Mouse (Mus musculus): ENCODE data around the gene Zc3hav1.

Zc3hav1 gene

DNA sequence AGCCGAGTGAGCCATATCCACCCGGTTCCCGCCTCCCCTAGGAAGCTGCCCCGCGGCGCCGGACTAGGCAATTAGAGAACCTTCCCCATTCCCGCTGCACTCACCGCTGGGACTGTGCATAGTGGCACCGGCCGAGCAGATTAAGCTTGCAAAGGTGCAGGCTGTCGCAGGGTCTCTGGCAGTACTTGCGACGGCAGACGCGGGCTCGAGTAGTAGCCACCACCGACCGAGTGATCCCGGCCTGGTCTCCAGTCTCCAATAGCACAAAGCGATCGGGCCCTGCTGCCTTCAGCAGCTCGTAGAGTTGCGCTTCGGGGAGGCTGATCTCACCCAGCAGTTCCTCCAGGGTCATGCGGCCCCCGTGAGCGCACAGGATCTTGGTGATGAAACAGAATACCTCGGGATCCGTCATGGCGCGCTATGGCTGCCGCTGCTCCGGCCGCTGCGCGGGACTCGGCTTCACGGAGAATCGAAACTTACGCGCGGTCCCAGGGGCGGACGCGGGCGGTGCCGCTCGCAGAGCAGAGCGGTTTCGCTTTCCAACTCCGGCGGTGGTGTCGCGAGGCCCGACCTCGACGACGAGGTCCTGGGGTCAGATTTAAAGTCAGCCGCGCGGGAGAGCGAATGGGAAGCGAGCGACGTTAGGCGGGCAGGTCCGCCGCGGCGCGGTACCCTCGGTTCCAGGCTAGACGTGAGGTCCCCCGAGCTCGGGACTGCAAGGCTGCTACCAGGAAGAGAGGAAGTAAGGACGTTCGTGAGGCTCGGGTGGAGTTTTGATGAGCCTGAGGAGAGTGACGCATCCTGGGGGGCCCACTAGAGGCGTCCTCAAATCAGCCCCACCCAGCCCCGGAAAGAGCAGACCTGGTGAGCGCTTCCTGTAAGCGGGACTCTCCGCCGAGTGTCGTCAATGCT lies at the start of gene Zc3hav1:
TSS of gene Zc3hav1 (minus strand) at position 793 of the 912 bp plus-strand sequence.
- DNase-seq = peak; percentile 99

DNA sequence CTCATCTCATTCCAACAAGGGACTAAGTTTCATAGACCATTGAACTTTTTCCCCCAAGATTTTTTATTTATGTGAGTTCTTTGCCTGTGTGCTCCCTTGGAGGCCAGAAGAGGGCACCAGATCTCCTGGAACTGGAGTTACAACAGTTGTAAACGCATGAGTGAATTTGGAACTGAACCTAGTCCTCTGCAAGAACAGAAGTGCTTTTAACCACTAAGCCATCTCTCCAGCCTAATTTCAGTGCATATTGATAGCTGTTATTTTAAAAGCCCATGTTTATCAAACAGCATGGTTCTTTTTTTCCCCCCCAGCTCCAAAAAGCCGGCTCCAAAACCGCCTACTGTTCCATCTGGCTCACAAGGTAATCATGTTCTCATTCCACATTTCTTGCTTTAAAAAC lies 35.3 kb upstream of the Zc3hav1 start:
- peak; percentile 60 for DNase-seq

DNA sequence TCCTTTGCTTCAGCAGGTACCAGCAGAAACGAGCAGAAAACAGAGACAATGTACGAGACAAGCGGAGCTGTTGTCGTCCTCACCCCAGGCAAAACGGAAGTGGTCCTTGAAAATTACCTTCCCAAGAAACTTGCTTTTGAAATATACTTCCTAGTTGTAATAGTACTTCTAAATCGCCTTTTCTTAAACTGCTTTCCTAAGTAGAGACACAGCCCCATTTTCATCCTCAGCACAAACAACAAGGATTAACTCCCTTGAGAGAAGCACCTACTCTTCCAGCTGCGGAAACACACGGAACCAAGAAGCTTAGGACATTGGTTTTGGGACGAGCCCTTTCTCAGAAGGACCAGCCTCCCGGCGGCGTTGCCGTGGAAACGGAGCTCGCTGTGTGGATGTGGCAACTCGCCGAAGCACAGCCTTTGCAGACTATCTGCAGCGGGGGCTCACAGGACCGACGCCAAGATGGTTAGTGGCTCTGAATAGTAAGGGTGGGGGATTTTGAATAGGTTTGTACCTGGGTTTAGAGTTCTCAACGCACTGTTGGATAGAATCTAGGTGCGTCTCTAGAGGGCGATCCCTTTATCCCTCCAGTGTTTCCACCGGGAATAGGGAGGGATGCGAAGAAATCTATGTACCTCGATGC lies 26.8 kb upstream of the Zc3hav1 start, which contains the start of gene Ttc26:
TSS of gene Ttc26 (plus strand) at position 341 of the 643 bp plus-strand sequence.
- DNase-seq = peak; percentile 97

DNA sequence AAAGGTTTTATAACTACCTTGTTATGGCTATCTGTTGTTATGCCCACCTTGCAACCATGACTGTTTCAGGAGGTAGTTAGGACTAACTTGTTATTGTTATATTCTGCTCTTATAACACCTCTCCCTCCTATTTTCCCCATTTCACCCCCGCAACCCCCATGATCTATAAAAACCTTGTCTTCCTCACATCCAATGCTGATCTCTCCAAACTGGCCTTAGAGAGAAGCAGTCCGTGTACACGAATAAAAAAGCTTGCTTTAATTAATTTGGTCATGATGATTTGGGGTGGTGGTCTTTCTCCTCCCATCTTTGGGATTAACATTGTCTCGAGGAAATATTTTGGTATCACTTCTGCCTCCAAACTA lies 26.3 kb upstream of the Zc3hav1 start:
- no peak for DNase-seq

DNA sequence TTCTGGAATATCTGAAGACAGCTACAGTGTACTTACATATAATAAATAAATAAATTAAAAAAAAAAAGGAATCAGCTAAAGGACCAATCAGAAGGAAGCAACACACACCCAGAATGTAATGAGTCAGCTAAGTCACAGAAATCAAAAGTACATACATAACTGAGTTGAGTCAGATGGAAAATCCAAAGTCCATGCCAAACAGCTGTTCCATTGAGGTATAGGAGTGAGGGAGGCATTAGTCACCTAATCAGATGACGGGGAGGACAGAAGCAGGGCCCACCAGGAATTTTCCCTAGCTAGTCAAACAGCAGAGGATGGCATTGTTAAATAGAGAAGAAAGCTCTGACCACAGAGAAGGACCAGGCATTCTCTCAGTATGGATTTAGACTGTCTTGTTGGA lies 19.9 kb upstream of the Zc3hav1 start:
- DNase-seq = peak; percentile 9

DNA sequence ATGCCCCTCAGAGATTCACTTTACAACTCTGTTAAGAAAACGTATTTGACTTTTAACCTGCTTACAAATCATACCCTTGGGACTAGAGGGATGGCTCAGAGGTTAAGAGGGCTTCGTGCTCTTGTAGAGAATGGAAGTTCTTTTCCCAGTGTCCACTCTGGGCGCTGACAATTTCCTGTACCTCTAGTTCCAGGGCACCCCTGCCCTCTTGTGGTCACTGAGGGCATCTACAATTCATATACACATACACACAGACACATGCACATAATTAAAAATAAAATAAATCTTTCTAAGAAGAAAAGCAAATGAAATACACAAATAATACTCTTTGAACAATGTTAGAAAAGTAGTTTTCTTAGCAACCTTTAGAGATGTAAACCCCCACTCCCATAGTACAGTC lies 15.5 kb upstream of the Zc3hav1 start:
- DNase-seq = peak; percentile 59

DNA sequence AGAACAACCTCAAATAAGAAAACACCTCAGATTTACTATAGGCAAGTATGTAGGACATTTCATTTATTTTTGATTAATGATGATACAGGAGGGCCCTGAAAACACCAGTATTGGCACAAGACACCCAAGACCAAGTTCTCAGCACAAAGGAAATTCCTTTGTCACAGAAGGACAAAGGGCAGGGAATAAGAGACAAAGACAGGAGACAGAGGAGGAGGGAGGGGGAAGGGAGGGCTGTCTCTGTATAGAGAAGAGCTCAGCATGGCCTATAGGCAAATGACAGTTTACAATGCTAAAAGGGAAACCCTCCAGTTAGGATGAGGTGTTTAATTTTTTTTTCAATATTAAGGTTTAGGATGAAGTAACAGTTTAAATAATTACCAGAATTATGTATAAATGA lies 9.7 kb upstream of the Zc3hav1 start:
- peak; percentile 13 for DNase-seq

DNA sequence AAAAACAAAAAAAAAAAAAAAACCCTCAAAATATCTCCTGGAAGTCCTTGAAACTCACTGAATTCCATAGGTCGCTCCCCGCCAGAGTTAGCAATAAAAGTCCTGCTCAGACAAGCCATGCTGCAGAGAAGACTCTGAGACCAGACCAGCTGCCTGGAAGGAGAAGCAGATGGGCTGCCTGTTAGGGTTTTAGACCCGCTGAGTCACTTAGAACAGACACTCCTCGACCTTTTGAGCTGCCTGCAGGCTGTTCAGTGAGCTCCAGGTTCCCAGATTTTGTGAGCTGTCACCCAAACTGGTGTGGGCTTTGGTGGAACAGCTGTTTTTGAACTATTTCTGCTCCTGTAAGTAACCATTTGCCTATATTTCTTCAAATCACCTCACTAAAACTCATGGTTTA lies 9.0 kb upstream of the Zc3hav1 start:
- DNase-seq = peak; percentile 56

DNA sequence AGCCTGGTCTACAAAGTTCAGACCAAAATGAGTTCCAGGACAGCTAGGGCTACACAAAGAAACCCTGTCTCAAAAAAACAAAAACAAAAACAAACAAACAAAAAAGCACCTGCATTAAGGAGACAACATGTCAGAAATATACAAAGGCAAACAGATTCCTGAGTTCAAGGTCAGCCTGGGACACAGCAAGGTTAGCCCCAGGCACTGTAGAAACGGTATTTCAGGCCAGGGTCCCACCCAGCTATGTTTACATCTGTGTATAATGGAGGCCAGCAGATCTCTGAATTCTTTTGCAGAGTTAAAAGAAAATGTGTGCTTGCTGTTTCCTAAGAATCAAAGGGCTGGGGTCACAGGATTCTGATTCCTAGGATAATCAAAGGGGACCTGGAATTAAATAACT lies 7.5 kb upstream of the Zc3hav1 start:
- peak; percentile 31 for DNase-seq

DNA sequence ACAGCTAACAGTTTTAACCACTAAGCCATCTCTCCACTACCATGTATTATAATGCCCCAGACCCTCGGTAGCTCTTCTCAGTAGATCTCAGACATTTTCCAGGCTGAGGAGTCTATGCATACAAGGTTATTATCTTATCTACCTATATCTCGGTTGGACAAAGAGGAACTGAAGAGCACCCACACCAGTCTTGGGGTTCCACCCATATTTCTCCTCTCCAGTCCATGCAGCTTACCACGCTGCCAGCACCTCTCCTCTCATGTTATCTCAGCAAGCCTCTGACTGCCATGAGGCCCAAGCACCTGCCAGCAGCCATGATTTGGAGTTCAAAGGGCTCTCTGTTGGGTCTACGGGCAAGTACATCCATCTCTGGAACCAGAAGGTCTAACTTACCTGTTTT lies 6.7 kb upstream of the Zc3hav1 start:
- DNase-seq = peak; percentile 82

DNA sequence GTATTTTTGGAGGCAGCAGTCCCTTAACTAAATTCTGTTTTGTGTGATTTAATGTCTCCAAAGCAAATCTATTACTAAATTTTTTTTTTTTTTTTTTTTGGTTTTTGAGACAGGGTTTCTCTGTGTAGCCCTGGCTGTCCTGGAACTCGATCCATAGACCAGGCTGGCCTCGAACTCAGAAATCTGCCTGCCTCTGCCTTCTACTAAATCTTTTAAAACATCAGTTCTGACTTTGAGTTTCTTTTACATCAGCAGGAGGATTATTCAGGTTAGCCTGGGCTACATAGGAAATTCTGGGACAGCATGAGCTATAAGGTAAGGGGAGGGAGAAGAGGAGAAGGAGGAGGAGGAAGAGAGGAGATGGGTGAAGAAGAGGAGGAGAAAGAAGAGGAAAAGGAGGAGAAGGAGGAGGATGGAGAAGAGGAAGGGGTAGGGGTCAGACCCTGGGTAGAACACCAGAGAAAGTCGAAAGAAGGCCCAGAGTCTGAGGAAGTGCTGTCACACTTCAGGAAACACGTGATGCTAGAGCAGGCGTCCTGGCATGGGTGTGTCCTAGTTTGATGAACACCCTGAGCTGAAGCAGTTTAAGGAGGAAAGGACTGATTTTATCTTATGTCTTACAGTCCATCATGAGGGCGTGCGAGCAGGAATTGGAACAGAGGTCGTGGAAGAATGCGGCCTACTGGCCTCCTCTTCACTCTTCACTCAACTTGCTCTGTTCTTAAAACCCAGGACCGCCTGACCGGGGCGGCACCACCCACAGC lies 5.5 kb upstream of the Zc3hav1 start:
- peak; percentile 89 for DNase-seq

DNA sequence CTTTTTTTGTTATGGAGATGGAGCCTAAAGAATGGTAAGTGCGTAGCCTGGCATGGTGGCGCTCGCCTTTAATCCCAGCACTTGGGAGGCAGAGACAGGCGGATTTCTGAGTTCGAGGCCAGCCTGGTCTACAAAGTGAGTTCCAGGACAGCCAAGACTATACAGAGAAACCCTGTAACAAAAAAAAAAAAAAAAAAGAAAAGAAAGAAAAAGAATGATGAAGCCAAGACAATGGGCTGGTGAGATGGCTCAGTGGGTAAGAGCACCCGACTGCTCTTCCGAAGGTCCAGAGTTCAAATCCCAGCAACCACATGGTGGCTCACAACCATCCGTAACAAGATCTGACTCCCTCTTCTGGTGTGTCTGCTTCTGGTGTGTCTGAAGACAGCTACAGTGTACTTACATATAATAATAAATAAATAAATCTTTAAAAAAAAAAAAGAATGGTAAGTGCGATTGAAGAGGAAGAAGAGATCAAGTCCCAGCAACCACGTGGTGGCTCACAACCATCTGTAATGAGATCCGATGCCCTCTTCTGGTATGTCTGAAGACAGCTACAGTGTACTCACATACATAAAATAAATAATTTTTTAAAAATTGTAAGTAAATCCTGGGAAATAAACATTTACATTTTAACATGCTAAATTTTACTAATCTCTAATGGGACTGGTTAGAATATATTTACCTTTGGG lies 4.8 kb upstream of the Zc3hav1 start:
- peak; percentile 11 for DNase-seq

DNA sequence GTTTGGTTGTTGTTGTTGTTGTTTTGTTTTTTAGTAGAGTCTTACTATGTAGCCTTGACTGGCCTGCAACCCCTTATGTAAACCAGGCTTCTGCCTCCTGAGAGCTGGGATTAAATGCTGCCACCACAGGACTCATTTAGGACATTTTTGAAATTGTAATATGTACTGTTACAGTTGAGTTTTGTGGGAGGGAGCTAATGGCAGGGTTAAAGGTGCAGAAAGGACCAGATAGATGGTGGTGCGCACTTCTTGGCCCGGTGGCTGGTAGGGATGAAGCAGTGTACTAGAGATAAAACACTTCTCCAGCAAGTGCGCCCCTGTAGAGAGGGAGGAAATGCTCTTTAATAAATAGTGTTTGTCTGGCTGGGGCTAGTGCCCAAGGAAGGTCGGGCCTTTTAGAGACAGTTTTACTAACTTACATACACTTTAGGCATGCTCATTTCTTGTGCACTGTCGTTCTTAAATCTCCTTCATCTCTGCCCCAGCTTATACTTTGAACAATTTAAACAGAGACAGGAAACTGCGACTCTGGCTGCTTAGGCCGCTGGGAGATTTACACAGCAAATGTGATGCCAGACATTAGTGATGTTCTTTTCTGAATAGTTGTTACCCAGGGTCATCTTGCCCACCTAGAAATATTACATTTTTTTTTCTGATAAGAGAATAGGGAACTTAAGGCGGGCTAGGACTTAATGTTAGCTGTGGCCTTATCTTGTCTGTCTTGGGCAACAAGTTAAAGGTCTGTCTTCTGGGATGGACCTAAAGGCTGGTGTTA lies 4.0 kb upstream of the Zc3hav1 start:
- DNase-seq = peak; percentile 77

DNA sequence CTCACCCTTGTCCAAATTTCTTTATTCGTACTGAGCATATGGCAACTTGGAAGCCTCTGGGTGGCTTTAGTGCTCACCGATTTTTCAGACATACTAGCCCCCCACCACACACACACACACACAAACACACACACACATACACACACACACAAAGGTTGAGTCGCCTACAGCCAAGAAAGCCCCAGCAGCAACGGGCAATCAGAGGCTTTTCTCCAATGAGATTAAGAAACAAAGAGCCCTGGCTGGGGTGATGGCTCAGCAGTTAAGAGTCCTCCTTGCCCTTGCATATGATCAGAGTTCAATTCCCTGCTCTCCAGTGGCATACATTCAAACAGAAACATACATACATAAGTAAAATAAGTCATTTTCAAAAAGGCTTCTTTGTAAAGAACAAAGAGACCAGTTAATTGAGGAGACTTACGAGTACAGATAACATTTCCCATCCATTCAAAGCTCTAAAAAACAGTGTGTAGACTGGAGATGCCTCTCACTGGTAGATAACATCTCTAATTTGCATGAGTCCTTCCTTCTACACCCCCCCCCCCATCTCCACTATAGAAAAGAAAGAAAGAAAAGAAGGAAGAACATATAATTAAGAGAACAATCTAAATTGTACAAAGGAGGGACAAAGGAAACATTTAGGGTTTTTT lies 3.3 kb upstream of the Zc3hav1 start:
- peak; percentile 65 for DNase-seq

DNA sequence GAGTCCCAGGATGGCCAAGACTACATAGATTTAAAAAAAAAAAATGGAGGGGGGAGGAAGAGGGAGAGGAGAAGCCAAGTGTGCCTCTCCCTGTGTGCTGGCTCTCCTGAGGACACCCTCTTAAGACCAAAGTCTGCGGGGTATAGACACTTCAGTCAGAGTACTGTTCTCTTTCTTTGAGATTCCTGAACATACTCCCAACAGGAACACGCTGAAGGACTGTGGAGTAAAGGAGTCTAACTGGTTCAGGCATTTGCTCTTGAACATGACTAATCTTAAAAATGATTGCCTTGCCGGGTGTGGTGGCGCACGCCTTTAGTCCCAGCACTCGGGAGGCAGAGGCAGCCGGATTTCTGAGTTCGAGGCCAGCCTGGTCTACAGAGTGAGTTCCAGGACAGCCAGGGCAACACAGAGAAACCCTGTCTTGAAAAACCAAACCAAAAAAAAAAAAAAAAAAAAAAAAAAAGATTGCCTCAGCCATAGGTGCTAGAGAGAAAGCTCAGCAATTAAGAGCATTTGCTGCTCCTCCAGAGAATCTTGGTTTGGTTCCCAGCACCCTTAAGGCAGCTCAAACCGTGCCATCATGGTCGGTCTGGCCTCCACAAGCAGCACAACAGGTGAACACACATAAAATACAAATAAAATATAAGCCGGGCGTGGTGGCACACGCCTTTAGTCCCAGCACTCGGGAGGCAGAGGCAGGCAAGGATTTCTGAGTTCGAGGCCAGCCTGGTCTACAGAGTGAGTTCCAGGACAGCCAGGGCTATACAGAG lies 2.4 kb upstream of the Zc3hav1 start:
- peak; percentile 83 for DNase-seq

DNA sequence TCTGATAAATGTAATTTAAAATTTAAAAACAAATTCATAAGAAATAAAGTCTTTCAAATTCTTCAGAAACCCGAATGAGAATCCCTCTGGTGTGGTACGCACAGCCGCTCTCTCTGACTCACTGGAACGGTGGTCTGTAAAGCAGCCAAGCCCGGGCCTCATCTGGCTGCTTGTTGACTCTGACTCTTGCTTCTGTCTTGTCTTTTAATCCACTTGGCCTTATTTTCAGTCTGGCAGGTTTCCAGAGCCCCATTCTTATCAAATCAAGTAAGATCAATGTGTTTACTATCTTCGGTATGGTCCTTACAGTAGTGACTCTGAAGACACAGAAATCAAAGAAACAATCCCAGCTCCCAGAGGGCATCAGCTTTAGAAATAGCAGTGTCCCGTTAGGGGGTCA lies 1.5 kb upstream of the Zc3hav1 start:
- DNase-seq = peak; percentile 86

DNA sequence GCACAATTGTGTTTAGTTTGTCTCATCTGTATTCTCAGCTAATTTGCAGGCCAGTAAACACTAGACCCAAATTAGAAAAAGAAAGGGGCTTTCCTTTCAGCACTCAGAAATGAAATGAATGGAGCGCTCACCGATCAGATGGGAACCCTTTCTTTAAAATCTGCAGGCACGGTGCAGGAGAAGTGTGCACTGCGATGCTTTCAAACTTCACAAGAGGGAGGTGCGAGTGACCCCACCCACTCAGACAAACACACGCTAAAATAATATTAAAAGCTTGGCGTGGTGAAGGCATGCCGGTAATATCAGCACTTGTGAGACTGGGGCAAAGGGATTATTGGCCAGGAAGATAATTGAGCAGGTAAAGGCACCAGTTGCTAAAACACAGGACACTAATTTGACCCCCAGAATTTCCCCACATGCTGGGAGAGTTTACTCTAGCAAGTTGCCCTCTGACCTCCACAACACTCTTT lies 986 bp upstream of the Zc3hav1 start:
- DNase-seq = peak; percentile 91

DNA sequence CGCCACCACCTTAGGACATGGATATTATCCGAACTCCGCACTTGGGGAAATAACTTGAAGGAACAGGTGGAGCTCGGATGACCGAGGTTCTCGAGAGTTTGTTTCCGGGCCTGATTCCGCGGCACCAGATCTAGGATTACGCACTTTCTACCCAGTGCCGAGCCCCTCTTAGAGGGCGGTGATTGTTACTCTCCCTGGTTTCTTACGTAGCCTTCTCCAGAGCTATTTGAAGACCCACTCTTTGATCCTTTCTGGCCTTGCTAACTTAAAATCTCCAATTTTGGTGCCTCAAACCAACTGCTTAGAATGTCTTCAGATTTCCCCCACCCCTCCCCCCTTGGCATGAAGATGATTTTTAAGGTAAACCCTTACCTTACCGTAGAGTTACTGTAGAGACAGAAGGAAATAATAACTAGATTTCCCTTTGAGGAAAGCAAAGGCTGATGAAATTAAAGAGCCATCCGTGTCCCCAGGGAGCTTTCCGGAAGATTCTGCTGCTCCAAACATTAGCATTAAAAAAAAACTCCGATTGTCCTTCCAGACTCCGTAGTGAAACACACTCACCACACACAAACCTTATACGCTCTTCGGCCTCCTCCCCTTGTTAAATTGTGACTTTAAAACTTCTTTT lies 435 bp upstream of the Zc3hav1 start:
- DNase-seq = peak; percentile 87

DNA sequence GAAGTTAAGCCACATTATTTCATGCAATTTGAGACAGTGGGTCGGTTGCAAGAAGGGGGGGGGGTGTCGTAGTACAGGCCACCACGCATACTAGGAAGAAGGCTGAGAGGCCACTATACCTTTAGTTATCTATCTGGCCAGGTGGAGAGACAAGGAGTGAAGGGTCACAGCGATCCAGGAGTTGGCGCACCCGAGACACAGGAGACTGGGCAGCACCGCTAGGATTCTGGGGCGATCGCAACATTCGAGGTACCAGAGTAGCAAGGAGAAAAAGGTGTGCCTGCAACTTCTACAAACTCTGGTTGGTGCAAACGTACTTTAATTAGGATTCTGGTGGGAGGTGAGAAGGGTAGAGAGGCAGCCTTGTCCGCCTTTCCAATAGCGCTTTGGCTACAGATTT lies 1.2 kb downstream of the Zc3hav1 start:
- peak; percentile 77 for DNase-seq

DNA sequence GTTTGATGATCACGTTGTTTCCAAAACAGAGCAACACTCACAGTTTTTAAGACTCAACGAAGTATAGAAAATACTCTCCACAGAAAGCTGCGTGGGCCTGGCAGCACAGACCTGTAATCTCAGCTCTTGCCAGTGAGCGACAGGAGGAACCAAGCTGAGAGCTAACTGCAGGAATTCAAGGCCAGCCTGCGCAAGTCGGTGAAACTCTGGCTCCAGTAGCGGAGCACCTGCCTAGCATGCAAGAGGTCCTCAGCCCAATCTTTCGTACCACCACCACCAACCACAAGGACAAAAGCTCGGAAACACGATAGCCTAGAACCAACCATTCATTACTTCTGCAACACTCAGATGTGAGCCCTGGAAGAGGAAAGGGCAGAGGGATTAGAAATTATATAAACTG lies 2.0 kb downstream of the Zc3hav1 start:
- DNase-seq = no peak
